Mouse (Mus musculus): ENCODE data around the gene Gfra4. TPM values are rescaled to one million over a fixed set of nuclear protein-coding genes. Genes with fewer than 3 reads are reported as not detected.
A peak's percentile ranks its signal among the peaks of the same experiment; 100 is the strongest.

Gene Gfra4
- polyA plus RNA-seq (2016; fragmentation: Nextera tagmentation; extraction: Ambion mirVana), result 5.6 and 7.2 TPM in 2 replicates

DNA sequence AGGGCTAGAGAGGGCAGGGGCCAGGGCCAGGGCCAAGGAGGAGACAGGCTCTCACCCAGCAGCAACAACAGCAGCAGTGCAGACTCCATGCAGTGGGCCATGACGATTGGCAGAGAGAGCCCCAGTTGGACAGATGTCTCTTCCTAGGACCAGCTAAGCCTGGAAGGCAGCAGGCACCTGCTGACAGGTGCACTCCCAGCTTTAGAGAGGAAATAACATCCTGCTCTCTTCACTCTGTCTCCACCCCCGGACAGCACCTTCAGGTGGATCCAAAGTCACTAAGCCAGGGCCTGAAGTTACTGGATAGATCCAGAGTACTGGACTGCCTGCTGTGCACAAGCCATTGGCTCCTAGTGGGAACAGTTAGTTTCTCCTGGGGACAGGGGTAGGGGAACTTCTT, at the start of gene Gfra4:
TSS of gene Gfra4 (minus strand) at position 101 of the 400 bp plus-strand sequence.
- H3K36me3 ChIP-seq (replicated peaks), result no peaks in the 10 kb centered on the region
- H3K9me3 ChIP-seq, result no peaks in the 10 kb centered on the region
- no peak within 1 kb of the TSS for H3K27ac ChIP-seq (replicated peaks)
- WGBS, result 63% methylated on average over 2 of the region's 2 CpGs
- no peak for DNase-seq (ENCODE audit: low spot score)
- H3K4me1 ChIP-seq, result peaks cover 35% of the 10 kb centered on the region
- peak within 1 kb of the TSS; percentile 79; the same call in 1 of the 2 replicates for H3K4me3 ChIP-seq
- H3K27me3 ChIP-seq (replicated peaks; ENCODE audit: low read depth, poor library complexity, severe bottlenecking), result peaks cover 76% of the 10 kb centered on the region

DNA sequence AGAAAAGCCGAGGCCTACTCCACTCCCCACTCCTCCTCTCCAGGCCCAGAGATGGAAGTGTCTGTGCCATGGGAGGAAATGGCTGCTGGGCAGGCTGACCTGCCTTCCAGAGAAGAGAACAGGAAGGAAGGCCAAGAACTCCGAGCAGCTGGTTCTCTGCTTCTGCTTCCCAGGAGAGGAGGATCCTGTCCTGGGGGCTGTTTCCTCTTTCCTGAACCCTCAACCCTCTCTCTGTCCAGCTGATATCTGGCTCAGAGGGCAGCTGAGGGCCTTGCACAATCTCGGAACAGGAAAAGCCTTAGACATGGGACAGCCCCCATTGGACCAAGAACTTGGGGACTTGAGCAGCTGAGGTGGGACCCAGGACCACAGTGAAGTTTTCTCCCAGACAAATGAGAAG, 48.0 kb upstream of the Gfra4 start:
- Histone ChIP-seq H3K27me3 (replicated peaks; ENCODE audit: low read depth, poor library complexity, severe bottlenecking) (no peaks in the 10 kb centered on the region), H3K27ac (replicated peaks) (0 out of 2 replicates have a peak overlapping the region, but pooled peaks have one; percentile 19), H3K36me3 (replicated peaks) (no peaks in the 10 kb centered on the region), H3K4me1 (peaks cover 10% of the 10 kb centered on the region), H3K9me3 (no peaks in the 10 kb centered on the region), H3K4me3 (no peak overlapping the region)
- DNase-seq (ENCODE audit: low spot score), result no peak
- WGBS, result 74% methylated on average over 3 of the region's 3 CpGs

DNA sequence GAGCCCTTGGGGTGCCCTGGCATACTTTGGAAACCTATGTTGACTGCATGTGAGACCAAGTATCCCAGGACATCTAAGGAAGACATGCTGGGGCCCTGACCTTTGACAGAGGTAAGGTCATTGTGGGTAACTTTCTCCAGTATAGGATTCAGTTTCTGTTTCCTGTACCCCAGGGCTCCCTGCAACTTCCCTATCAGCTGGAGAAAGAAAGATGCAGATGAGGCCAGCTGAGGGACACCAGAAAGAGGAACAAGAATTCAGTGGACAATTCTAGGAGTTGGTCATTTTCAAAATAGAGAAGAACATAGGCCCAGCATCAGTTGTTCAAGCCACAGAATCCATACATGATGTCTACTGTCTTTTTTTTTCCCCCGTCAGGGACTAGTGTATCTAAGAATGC, 46.7 kb upstream of the Gfra4 start:
- no peak overlapping the region for H3K4me3 ChIP-seq
- peaks cover 10% of the 10 kb centered on the region for H3K4me1 ChIP-seq
- H3K27me3 ChIP-seq (replicated peaks; ENCODE audit: low read depth, poor library complexity, severe bottlenecking), result no peaks in the 10 kb centered on the region
- no peaks in the 10 kb centered on the region for H3K36me3 ChIP-seq (replicated peaks)
- H3K27ac ChIP-seq (replicated peaks), result no peak overlapping the region
- WGBS, result 75% methylated on average over 1 of the region's 1 CpGs
- H3K9me3 ChIP-seq, result no peaks in the 10 kb centered on the region
- no peak for DNase-seq (ENCODE audit: low spot score)

DNA sequence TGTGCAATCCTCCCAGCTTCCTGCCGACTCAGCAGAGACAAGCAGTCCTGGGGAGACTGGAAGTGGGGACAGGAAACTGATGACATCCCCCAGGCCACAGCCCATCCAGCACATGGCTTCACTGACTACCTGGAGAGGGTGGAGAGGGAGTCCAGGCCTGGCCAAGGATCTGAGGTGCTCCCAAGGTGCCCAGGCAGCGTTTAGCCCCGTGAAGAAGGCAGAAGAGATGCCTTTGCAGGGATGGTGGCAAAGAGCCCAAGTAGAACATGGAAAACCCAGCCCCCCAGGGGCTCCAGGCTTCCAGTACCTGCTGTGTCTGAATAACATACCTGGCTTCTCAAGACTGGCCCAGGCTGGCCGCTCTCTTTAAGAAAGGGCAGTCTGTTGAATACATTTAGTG, 45.7 kb upstream of the Gfra4 start:
- Histone ChIP-seq H3K36me3 (replicated peaks) (no peaks in the 10 kb centered on the region), H3K4me3 (no peak overlapping the region), H3K4me1 (peaks cover 12% of the 10 kb centered on the region), H3K9me3 (no peaks in the 10 kb centered on the region), H3K27ac (replicated peaks) (no peak overlapping the region), H3K27me3 (replicated peaks; ENCODE audit: low read depth, poor library complexity, severe bottlenecking) (no peaks in the 10 kb centered on the region)
- DNase-seq (ENCODE audit: low spot score), result no peak
- WGBS, result 81% methylated on average over 4 of the region's 4 CpGs

DNA sequence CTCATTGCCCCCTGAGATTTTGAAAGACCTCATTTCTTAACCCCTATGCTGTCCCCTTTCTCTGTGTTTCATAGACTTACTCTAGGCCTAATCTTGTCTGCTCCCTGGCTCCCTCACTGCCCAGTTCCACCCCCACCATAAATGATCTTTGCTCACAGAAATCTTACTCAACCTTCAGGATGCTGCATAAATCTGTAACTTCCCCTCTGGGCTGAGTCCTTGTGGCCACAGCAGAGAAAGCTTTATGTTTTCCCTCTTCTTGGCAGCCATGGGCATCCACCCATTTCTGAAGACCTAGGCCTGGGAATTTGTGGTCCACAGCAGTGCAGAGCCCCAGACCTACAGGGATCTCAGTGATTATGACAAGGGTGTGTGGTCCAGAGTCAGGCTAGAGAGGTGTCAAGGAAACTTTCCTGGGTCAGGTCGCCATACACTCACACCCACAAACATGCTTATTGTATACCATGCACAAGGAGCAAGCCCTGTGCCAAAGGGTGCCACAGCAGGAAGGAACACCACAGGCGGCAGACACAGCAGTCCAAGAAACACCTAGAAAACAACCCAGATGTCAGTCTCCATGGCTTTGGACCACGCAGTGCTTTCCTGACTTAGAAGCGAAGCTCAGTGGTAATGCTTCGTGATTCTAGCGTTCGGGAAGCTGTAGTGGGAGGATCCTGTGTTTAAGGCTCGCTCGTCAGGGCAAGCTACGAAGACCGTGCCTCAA, 43.9 kb upstream of the Gfra4 start, which contains the start of gene Siglec1:
TSS of gene Siglec1 (minus strand) at position 99 of the 724 bp plus-strand sequence.
- no peak for DNase-seq (ENCODE audit: low spot score)
- H3K27ac ChIP-seq (replicated peaks), result no peak within 1 kb of the TSS
- H3K36me3 ChIP-seq (replicated peaks), result no peaks in the 10 kb centered on the region
- no peaks in the 10 kb centered on the region for H3K9me3 ChIP-seq
- WGBS, result 89% methylated on average over 11 of the region's 11 CpGs
- H3K27me3 ChIP-seq (replicated peaks; ENCODE audit: low read depth, poor library complexity, severe bottlenecking), result no peaks in the 10 kb centered on the region
- no peak within 1 kb of the TSS for H3K4me3 ChIP-seq
- H3K4me1 ChIP-seq, result peaks cover 12% of the 10 kb centered on the region

DNA sequence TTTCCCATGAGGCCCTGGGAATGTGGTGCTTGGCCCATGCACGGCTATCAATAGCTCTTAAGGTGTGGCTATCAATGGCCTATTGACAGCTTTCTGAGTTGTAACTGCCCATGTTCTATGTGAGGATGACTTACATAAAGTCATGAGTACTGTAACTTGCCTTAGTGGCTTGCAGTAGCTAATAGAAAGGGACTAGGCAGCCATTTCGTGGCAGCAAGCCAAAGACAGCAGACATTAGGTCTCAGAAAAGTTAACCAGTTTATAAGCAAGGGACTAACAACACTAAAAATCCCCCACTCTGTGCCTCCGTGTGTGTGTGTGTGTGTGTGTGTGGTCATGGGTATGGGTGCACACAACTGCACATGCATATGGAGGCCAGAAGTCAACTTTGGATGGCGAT, 41.3 kb upstream of the Gfra4 start:
- Histone ChIP-seq H3K9me3 (no peaks in the 10 kb centered on the region), H3K4me1 (peaks cover 12% of the 10 kb centered on the region), H3K36me3 (replicated peaks) (no peaks in the 10 kb centered on the region), H3K4me3 (no peak overlapping the region), H3K27me3 (replicated peaks; ENCODE audit: low read depth, poor library complexity, severe bottlenecking) (peaks cover 3% of the 10 kb centered on the region; the same call in 1 of the 2 replicates), H3K27ac (replicated peaks) (no peak overlapping the region)
- DNase-seq (ENCODE audit: low spot score), result no peak
- 85% methylated on average over 4 of the region's 4 CpGs for WGBS

DNA sequence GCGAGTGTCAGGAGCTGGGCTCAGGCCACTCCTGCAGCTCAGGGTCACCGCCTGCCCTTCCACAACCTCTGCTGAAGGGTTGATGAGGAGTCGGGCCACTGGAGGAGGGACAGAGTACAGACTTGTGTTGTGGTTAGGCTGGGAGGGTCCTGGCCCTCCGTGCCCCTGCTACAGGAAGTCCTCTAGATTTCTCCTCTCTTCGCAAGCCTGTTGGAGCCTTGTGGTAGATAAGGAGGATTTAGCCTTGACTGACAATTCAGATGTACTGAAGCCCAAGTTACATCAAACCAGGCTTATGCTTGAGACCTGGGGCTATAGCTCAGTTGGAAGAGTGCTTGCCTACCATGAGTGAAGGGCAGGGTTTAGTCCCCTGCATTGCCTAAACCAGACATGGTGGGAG, 37.6 kb upstream of the Gfra4 start:
- Histone ChIP-seq H3K4me1 (0 out of 2 replicates have a peak, but pooled peaks cover 5% of the 10 kb centered on the region), H3K9me3 (no peaks in the 10 kb centered on the region), H3K36me3 (replicated peaks) (no peaks in the 10 kb centered on the region), H3K27ac (replicated peaks) (no peak overlapping the region), H3K27me3 (replicated peaks; ENCODE audit: low read depth, poor library complexity, severe bottlenecking) (peaks cover 16% of the 10 kb centered on the region; the same call in 1 of the 2 replicates), H3K4me3 (no peak overlapping the region)
- 80% methylated on average over 5 of the region's 5 CpGs for WGBS
- DNase-seq (ENCODE audit: low spot score), result no peak

DNA sequence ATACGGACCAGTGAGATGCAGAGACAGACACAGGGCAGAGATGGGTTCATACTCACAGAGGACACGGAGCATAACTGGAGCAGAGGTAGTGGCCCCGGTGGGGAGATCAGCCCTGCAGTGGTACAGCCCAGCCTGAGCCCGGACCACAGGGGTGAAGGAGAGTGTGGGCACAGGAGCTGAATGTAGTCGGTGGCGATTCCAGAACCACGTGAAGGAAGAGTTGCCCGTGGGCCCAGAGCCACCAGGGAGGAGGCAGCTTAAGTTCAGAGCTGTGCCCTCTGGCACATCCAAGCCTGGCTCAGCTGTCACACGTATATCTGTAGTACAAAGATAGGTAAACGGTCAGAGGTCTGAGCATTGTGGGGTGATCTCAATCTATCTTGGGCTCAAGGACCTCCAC, 29.6 kb upstream of the Gfra4 start:
- no peak for DNase-seq (ENCODE audit: low spot score)
- WGBS, result 88% methylated on average over 10 of the region's 10 CpGs
- H3K4me3 ChIP-seq, result no peak overlapping the region

DNA sequence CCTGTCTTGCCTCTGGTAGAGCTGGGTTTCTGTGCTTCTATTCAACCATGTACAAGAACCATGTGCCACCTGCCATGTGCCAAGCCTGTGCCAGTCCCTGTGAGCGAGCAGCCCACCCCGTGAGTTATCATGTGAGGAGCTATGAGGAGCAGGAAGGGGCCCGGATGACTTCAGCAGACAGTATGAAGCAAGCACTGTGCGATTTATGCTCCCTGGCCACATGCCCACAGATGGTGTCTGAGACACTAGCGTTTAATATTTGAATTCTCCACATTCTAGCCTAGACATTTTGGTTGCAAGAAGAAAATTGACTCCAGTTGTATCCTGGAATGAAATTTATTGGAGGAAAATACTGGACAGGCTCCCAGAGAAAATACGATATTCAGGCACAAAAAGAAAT, 24.6 kb upstream of the Gfra4 start:
- DNase-seq (ENCODE audit: low spot score), result no peak
- H3K27me3 ChIP-seq (replicated peaks; ENCODE audit: low read depth, poor library complexity, severe bottlenecking), result peaks cover 47% of the 10 kb centered on the region
- no peak overlapping the region for H3K27ac ChIP-seq (replicated peaks)
- H3K9me3 ChIP-seq, result no peaks in the 10 kb centered on the region
- WGBS, result 82% methylated on average over 6 of the region's 6 CpGs
- H3K36me3 ChIP-seq (replicated peaks), result no peaks in the 10 kb centered on the region
- no peak overlapping the region for H3K4me3 ChIP-seq
- H3K4me1 ChIP-seq, result peaks cover 13% of the 10 kb centered on the region

More for the DNA sequence above, 29.6 kb upstream of the Gfra4 start:
- Histone ChIP-seq H3K27me3 (replicated peaks; ENCODE audit: low read depth, poor library complexity, severe bottlenecking) (peaks cover 7% of the 10 kb centered on the region), H3K36me3 (replicated peaks) (no peaks in the 10 kb centered on the region), H3K27ac (replicated peaks) (no peak overlapping the region), H3K9me3 (no peaks in the 10 kb centered on the region), H3K4me1 (no peaks in the 10 kb centered on the region)

DNA sequence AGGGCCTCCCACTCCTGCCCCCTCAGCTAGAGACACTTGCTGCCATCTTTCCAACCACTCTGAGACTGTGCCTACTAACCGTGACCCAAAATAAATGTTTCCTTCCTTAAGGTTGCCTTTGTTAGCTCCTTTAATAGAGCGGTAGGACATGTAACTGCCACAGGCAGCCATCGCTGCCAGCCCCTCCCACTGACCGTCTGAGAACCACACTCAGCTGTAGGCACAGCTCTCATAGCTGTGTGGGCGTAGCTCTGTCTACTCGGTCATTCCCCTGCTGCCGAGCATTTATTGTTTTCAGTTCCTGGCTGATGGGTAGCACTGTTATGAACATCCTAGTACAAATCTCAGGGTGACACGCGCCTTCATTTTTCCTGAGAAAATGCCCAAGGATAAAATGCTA, 23.5 kb upstream of the Gfra4 start:
- no peaks in the 10 kb centered on the region for H3K36me3 ChIP-seq (replicated peaks)
- WGBS, result 69% methylated on average over 9 of the region's 9 CpGs
- H3K27ac ChIP-seq (replicated peaks), result no peak overlapping the region
- peaks cover 17% of the 10 kb centered on the region for H3K4me1 ChIP-seq
- no peak overlapping the region for H3K4me3 ChIP-seq
- peaks cover 58% of the 10 kb centered on the region for H3K27me3 ChIP-seq (replicated peaks; ENCODE audit: low read depth, poor library complexity, severe bottlenecking)
- no peak for DNase-seq (ENCODE audit: low spot score)
- no peaks in the 10 kb centered on the region for H3K9me3 ChIP-seq

DNA sequence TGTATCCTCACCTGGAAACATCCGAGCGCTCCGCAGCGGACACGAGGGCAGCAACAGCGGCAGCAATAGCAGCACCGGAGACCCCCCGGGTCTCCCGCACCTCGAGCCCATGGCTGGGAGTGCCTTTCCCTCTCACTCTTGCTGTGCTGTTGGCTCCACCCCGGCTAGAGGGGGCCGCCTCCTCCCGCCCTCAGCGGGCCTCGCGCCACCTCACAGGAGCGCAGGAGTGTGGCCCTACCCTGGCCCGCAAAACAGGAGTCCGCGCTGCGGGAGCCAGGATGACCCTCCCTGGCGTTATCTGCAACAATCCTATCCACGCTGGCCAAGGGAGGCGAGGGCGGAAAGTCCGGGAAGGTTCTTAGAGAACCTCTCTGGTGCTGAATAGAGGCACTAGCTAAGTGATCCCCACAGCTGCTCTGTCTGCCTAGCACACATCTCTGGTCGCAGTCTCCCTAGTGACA, 20.5 kb upstream of the Gfra4 start, which contains the start of gene Adam33:
TSS of gene Adam33 (minus strand) at position 411 of the 461 bp plus-strand sequence.
- Histone ChIP-seq H3K4me3 (peak within 1 kb of the TSS; percentile 51), H3K27me3 (replicated peaks; ENCODE audit: low read depth, poor library complexity, severe bottlenecking) (peaks cover 63% of the 10 kb centered on the region), H3K9me3 (no peaks in the 10 kb centered on the region), H3K36me3 (replicated peaks) (no peaks in the 10 kb centered on the region), H3K27ac (replicated peaks) (peak within 1 kb of the TSS; percentile 59), H3K4me1 (peaks cover 37% of the 10 kb centered on the region)
- DNase-seq (ENCODE audit: low spot score), result peak; percentile 56
- 3% methylated on average over 27 of the region's 27 CpGs for WGBS

DNA sequence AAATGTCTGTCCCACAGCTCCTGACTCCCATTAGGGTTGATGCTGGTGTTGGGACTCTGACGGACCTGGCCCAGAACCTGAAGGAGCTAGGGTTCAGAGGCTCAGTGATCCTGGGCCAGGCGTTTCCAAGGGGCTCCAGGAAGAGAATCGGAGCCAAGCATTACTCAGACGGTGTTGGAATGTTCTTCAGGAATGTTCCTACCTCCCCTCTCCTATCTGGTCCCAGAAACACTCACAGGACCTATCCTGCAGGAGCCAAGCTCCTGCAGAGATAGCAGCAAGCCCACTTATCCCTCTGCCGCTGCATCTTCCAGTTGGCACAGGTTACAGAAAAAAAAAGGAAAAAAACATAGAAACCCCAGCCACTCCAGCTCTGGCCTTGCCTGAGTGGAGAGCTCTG, 18.7 kb upstream of the Gfra4 start:
- Histone ChIP-seq H3K36me3 (replicated peaks) (no peaks in the 10 kb centered on the region), H3K4me1 (peaks cover 41% of the 10 kb centered on the region), H3K4me3 (no peak overlapping the region), H3K27me3 (replicated peaks; ENCODE audit: low read depth, poor library complexity, severe bottlenecking) (peaks cover 79% of the 10 kb centered on the region), H3K9me3 (no peaks in the 10 kb centered on the region), H3K27ac (replicated peaks) (peak overlapping the region; percentile 75; the same call in 1 of the 2 replicates)
- 70% methylated on average over 5 of the region's 5 CpGs for WGBS
- no peak for DNase-seq (ENCODE audit: low spot score)

DNA sequence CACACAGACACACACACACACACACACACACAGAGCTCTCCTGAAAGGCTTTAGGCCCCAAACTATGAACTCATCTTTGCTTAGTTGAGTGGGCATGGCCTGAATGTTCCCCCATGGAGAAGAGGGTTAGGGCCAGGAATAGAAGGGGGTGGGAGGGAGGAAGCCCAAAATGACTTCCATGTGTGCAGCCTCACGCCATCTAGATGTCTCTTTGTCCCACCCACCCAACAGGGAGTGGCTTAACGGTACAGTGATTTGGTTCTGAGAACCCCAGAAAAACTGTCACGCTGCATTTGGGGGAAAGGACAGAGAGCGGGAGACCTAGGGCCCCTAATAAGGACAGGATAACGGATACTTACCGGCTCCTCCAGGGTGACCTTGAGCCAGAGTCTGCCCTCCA, 17.9 kb upstream of the Gfra4 start:
- H3K36me3 ChIP-seq (replicated peaks), result no peaks in the 10 kb centered on the region
- DNase-seq (ENCODE audit: low spot score), result peak; percentile 62
- 42% methylated on average over 6 of the region's 6 CpGs for WGBS
- peak overlapping the region; percentile 75 for H3K27ac ChIP-seq (replicated peaks)
- H3K4me3 ChIP-seq, result no peak overlapping the region
- no peaks in the 10 kb centered on the region for H3K9me3 ChIP-seq
- H3K27me3 ChIP-seq (replicated peaks; ENCODE audit: low read depth, poor library complexity, severe bottlenecking), result peaks cover 79% of the 10 kb centered on the region
- H3K4me1 ChIP-seq, result peaks cover 49% of the 10 kb centered on the region
